Mouse (Mus musculus): ENCODE measurements around the gene Hapln4. TPM values are rescaled to one million over a fixed set of nuclear protein-coding genes. Genes with fewer than 3 reads are reported as not detected.
"Not testable (repeated sequence)": the region's sequence is repeated elsewhere in the genome, so short reads cannot be mapped to it uniquely, and the experiment has no call there.

Hapln4 gene
- under 1 TPM in 1 of 2 experiments, not detected in 1; 0.08 TPM for total RNA-seq (2021)
- long read RNA-seq, experiment 1, result 0 reads
- long read RNA-seq, experiment 2, result 0 reads

DNA sequence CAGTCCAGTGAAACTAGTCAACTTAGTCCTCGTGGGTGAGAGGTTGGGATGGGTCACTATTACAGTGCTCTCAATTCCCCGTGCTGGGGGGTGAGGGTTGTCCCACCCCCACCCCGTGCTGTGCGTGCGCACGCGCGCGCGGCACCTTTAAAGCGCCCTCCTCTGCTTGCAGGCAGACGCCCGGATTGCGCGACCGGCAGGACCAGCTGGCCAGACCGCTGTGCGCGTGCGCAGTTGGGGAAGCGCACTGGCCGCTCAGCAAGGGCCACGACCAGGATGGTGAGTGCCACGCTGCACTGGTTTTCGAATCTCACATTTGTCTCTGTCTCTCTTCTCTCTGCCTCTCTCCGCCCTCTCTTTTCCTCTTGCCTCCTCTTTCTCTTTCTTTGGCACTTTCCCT is at the start of gene Hapln4:
Gene Hapln4, plus strand, starts transcription at position 173 of the 400 bp plus-strand sequence.
- TF ChIP-seq CTCF (IDR thresholded peaks at IDR 0.05), result no peak
- DNase-seq, result peak; percentile 72
- Histone ChIP-seq H3K4me3 (peak within 1 kb of the TSS; percentile 67), H3K27ac (no peak within 1 kb of the TSS)
- intact Hi-C loops (cut with DNase I), result no loop called here

DNA sequence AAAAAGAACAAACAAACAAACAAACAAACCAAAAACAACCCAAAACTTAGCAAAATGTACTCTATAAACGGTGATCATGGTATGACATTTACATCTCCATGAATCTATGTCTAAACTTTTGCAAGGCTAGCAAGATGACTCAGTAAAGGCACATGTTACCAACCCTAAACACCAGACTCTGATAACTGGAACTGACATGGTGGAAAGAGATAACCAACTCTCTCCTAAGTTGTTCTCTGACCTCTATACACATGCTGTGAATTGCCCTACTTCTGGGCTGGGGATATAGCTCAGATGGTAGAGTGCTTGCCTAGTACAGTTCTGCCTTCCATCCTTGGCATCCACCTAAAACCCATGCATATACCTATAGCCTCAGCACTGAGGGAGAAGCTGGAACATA is 45.3 kb upstream of the Hapln4 start:
- intact Hi-C loops (cut with DNase I), result no loop called here
- DNase-seq, result no peak
- Histone ChIP-seq H3K4me3 (no peak overlapping the region), H3K27ac (no peak overlapping the region)
- TF ChIP-seq CTCF (IDR thresholded peaks at IDR 0.05), result no peak

DNA sequence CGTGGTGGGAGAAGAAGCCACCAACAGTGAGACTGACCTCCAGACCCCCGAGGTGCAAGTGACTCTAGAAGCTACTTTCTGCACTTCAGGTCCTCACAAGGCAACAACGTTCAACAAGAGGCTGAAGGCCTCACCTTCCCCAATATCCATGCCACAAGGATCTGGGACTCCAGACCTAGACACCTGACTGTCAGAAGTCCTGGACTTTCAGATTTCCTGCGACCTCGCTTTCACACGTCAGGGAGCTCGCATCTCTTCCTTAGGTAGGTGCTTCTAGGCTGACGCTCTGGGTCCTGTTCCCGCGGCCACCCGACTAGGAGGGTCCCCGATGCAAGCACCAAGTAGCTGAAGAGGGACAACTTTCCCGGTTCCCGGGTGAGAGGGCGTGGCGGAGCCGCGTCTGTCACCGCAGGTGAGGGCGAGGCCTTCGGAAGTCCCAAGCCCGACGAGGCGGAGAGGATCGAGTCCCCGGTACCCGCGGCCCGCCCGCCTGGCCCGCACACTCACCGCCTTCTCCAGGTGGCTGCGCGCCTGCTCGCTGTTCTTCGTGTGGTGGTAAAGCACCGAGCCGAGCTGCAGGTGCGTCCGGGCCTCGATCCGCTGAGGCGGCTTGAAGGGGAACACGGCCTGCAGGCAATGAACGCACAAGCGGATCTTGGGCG is 41.2 kb upstream of the Hapln4 start:
- Histone ChIP-seq H3K27ac (peak overlapping the region; percentile 99), H3K4me3 (peak overlapping the region; percentile 99)
- intact Hi-C loops (cut with DNase I), result no loop called here
- no peak for DNase-seq
- no peak for TF ChIP-seq CTCF (IDR thresholded peaks at IDR 0.05)

DNA sequence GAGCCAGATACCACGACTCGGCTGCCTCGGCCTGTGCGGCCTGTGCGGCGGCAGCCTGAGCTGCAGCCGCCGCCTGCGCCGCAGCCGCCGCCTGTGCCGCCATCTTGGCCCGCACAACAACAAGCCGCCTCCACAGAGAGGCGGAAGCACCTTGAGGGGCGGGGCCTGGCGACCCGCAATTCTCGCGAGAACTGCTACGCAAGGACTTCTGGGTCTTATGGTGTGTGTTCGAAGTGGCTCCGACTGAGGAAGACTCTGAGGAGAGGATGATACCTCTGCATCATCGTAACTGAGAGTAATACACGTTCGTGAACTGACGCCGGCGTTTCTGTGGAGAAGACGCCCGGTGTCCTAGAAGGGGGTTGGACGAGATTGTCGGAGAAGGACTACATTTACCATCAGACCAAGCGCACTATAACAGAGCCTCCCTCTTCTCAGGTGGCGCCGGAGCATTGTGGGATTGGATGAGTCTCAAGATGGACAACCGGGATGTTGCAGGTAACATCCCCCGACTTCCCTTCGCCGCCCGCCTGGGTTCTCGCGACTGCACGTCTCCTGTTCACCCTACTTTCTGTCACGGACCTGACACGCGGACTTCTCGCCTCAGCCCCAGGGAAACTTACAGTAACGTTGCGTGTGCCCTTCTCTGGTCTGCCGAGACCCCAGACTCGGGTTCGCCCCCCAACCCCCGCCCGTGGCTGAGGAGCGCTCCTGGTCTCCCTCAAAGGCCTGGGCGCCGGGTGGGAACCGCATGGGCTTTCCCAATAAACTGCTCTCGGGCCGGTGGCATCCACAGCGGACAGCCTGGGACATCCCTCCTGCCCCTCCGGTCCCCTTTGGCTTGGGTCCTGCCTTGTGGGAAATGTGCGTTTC is 40.4 kb upstream of the Hapln4 start, which contains the start of the genes Mau2 and Sugp1:
Gene Mau2, minus strand, starts transcription at position 152 of the 873 bp plus-strand sequence.
Gene Sugp1, plus strand, starts transcription at position 231 of the 873 bp plus-strand sequence.
- intact Hi-C loops (cut with DNase I), result no loop called here
- peak within 1 kb of the TSS; percentile 99 for H3K27ac ChIP-seq
- DNase-seq, result peak; percentile 98
- no peak for TF ChIP-seq CTCF (IDR thresholded peaks at IDR 0.05)
- H3K4me3 ChIP-seq, result peak within 1 kb of the TSS; percentile 99

DNA sequence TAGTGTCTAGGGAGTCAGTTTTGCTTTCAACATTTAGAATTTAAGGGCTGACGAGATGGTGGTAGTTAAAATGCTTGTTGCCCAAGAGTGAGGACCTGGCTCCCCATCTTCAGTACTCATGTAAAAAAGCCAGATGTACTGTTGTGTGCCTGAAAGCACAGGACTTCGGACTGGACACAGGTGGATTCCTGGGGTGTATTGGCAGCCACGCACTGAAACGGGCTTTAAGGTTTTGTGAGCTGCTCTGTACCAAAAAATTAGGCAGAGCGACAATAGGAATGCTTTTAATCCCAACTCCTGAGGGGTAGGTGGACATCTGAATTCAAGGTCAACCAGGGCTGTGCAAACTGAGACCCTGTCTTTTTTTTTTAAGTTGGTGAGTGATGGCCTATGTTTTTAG is 39.3 kb upstream of the Hapln4 start:
- Histone ChIP-seq H3K4me3 (peak overlapping the region; percentile 99), H3K27ac (no peak overlapping the region)
- intact Hi-C loops (cut with DNase I), result no loop called here
- TF ChIP-seq CTCF (IDR thresholded peaks at IDR 0.05), result no peak
- no peak for DNase-seq

DNA sequence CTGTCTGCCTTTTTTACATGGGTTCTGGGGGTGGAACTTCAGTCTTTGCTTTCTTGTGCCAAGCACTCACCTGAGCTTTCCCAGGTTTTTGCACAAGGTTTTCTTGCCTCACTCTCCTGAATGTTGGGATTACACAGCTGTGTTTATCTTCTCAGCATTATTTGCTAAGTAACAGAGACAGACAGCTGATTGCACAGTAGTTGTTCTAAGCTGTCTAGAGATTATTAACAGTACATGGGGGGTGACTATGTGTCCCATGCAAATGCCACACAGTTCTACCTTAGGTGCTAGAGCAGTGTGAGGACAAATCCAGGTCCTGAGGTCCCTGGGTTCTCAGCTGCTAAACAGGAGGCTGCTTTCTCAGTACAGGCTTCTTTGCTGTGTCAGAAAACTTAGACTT is 33.6 kb upstream of the Hapln4 start:
- Histone ChIP-seq H3K27ac (no peak overlapping the region), H3K4me3 (no peak overlapping the region)
- TF ChIP-seq CTCF (IDR thresholded peaks at IDR 0.05), result no peak
- DNase-seq, result no peak
- intact Hi-C loops (cut with DNase I), result no loop called here

DNA sequence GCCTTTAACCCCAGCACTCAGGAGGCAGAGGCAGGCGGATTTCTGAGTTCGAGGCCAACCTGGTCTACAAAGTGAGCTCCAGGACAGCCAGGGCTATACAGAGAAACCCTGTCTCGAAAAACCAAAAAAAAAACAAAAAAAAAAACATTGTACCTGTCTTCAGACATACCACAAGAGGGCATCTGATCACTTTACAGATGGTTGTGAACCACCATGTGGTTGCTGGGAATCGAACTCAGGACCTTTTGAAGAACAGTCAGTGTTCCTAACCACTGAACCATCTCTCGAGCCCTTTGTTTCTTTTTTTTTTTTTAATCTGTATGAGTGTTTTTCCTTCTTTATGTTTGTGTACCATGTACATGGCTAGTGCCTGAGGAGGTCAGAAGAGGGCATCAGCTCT is 32.8 kb upstream of the Hapln4 start:
- H3K27ac ChIP-seq, H3K4me3 ChIP-seq, DNase-seq: not testable (repeated sequence)

DNA sequence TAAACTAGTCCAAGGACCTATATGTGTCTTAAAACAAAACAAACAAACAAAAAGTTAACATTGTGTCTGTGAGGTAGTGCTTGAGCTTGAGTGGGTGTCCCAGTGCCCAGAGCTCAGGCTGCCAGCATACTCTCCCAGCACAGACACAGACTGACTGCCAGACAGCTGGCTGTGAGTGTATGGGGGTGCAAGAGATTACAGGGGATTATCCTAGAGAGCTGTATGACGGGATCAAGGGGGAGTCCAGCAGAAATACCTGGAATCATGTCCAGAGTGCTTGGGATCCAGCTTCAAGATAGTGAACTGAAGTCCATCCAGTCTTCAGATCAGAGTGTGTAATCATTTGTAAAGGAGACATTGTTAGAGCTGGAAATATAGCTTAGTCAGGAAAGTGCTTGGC is 25.5 kb upstream of the Hapln4 start:
- intact Hi-C loops (cut with DNase I), result no loop called here
- no peak for DNase-seq
- TF ChIP-seq CTCF (IDR thresholded peaks at IDR 0.05), result no peak
- Histone ChIP-seq H3K4me3 (no peak overlapping the region), H3K27ac (no peak overlapping the region)

More for the DNA sequence above, 32.8 kb upstream of the Hapln4 start:
- intact Hi-C loops (cut with DNase I), result not testable (repeated sequence)

DNA sequence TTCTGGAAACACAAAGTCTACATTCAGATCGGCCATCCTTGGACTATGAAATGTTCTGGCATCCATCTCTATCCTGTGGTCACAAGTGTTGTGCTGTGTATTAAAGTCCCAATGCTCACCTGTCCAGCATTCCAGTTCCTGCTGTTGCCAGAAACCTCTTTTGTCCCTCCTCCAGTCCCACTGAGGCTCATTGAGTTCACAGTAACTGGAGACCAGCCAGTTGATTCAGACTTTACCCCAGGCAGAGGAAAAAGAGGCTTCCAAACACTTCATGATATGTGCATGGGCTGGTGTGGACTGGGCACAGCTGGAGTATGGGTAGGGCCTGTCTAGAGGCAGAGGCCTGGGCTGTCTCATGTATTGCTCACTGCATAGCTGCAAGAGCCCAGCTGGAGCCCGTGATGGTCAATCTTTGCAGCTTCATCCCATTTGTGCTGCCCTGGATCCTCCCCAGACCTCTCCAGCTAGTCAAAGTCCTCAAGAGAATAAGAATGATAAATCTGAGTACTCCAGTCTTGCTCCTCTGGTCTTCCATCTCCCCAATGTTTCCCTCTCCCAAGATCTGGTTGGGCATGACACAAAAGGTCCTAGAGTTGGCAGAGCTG is 11.3 kb upstream of the Hapln4 start:
- H3K4me3 ChIP-seq, result no peak overlapping the region
- H3K27ac ChIP-seq, result peak overlapping the region; percentile 48
- no peak for TF ChIP-seq CTCF (IDR thresholded peaks at IDR 0.05)
- DNase-seq, result no peak
- intact Hi-C loops (cut with DNase I), result no loop called here

DNA sequence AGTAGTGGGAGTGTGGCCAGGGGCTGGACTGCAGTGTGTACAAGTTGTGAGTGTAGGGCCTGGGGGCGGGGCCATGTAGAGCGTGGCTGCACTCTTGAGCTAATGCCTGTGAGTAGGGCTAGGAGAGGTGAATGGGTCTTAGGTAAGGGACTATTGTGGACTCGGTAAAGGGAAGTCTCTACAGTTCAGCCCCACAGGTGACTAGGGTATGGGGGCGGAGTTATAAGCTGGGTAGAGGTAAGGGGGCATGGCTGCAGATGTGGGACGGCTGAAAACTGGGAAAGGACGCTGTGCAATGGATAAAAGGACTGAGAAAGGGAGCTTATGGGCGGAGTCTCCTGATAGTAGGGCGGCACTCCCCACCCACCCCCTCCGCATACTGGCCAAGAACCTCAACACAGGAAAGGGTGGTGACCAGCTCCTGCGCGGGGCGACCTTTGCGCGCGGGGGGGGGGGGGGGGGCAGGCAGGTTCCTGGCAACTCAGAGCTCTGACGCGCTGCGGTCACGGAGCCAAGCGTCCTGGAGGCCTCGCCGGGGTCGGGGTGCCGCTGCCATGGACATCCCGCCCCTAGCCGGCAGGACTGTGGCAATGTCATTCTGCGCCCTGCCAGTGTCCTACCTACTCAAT is 10.7 kb upstream of the Hapln4 start, which contains the start of gene Tm6sf2:
Gene Tm6sf2, plus strand, starts transcription at position 484 of the 629 bp plus-strand sequence.
- intact Hi-C loops (cut with DNase I), result no loop called here
- TF ChIP-seq CTCF (IDR thresholded peaks at IDR 0.05), result no peak
- peak within 1 kb of the TSS; percentile 67 for H3K27ac ChIP-seq
- peak; percentile 58 for DNase-seq
- H3K4me3 ChIP-seq, result peak within 1 kb of the TSS; percentile 64

DNA sequence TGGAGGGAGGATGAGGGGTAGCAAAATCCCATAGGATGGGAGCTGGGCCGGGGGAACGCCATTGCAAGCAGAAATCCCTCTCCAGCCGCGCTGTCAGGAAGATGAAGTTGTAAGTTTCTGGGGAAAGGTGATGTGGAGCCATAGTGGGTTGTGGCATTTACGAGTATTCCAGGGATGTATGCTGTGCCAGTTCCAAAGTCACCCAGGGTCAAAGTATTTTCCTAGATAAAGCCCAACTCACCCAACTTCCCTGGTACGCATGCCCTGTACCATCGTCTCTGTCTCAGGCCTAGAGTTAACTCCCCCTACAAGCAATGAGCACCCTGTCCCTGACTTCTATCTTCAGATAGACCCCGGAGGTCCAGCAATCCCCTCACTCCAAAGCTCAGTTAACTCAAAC is 10.1 kb upstream of the Hapln4 start:
- TF ChIP-seq CTCF (IDR thresholded peaks at IDR 0.05), result no peak
- DNase-seq, result no peak
- H3K27ac ChIP-seq, result peak overlapping the region; percentile 67
- peak overlapping the region; percentile 64 for H3K4me3 ChIP-seq
- intact Hi-C loops (cut with DNase I), result no loop called here

DNA sequence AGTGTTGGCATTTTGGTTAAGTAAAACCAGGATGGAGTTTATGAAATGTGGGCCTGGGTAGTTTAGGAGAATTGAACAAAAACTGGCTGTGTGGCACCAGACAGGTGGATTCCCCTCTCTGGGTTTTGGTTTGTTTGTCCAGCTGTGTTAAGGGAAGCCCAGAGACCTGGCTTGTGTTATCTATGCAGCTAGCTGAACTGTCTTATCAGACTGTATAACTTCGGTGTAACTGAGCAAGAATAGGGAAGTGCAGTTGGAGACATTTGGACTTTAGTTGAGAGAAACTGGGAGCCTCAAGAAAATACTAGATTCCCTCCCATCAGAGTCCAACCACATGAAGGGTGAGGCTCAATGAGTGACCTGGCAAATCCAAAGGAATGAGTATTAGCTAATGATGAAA is 9.6 kb upstream of the Hapln4 start:
- TF ChIP-seq CTCF (IDR thresholded peaks at IDR 0.05), result no peak
- intact Hi-C loops (cut with DNase I), result no loop called here

More for the DNA sequence above, 9.6 kb upstream of the Hapln4 start:
- H3K4me3 ChIP-seq, result no peak overlapping the region
- no peak overlapping the region for H3K27ac ChIP-seq
- no peak for DNase-seq

Measured in gastrocnemius, adult 2 months (tissue).